Mouse (Mus musculus): Measurements from ENCODE around the gene Mcm3. TPM values are rescaled to one million over a fixed set of nuclear protein-coding genes. Genes with fewer than 3 reads are reported as not detected.

Mcm3 gene
- polyA plus RNA-seq, 2 experiments, result 92.3 to 125 TPM

DNA sequence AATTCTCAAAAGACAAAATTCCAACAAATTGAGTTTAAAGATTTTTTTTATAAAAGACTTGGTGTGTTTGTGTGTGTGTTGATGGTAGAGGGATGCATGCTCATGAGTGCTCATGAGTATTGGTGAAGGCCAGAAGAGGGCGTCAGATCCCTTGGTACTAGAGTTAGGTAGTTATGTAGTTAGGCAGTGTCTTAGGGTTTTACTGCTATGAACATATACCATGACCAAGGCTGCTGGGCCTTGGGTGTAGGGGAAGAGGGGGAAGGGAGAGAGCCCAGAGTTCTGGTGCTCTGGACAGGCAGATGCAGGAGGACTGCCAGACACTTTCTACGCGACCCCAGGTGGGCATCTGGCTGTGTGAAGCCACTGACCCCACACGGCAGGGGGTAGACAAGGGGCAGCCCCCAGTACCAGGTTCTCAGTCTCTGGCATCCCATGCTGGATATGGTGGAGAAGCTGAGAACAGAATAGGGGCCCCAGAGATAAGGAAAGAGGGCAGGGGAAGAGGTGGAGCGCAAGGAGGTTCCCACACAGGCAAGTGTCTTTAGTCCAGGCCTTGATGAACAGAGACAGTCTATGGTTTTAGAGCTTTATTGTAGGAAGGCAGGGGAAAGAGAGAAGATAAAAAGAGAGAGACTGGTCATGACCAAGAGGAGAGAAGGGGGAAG lies 12.5 kb upstream of the Mcm3 start:
- 68% methylated on average over 5 of the region's 5 CpGs for WGBS
- TF ChIP-seq POLR2A (IDR thresholded peaks at IDR 0.05; ENCODE audit: borderline replicate concordance, extremely low read depth, insufficient read depth, insufficient read length), result no peak
- H3K9ac ChIP-seq (ENCODE audit: low read depth, low read length, severe bottlenecking), result no peak overlapping the region
- H3K4me2 ChIP-seq (replicated peaks; ENCODE audit: low read depth, low read length, severe bottlenecking), result no peak overlapping the region
- no peaks in the 10 kb centered on the region for H3K9me3 ChIP-seq (ENCODE audit: control insufficient read depth, low read length)
- no peaks in the 10 kb centered on the region for H3K4me1 ChIP-seq (ENCODE audit: control insufficient read depth, insufficient read depth, low read length)
- no peaks in the 10 kb centered on the region for H3K27me3 ChIP-seq (ENCODE audit: control insufficient read depth, insufficient read depth, low read length)
- ATAC-seq (ENCODE audit: low FRiP score, low read depth) (no peak), DNase-seq (ENCODE audit: low spot score) (no peak)
- no peak overlapping the region for H3K4me3 ChIP-seq (replicated peaks; ENCODE audit: low read length)
- no peak overlapping the region for H3K27ac ChIP-seq (replicated peaks; ENCODE audit: low read depth, low read length)
- no peaks in the 10 kb centered on the region for H3K36me3 ChIP-seq (ENCODE audit: control insufficient read depth, insufficient read depth, low read length)

- Histone ChIP-seq H3K27me3 (ENCODE audit: control insufficient read depth, insufficient read depth, low read length) (no peaks in the 10 kb centered on the region), H3K36me3 (ENCODE audit: control insufficient read depth, insufficient read depth, low read length) (no peaks in the 10 kb centered on the region), H3K9ac (ENCODE audit: low read depth, low read length, severe bottlenecking) (no peak overlapping the region), H3K27ac (replicated peaks; ENCODE audit: low read depth, low read length) (no peak overlapping the region), H3K4me2 (replicated peaks; ENCODE audit: low read depth, low read length, severe bottlenecking) (no peak overlapping the region), H3K4me1 (ENCODE audit: control insufficient read depth, insufficient read depth, low read length) (no peaks in the 10 kb centered on the region), H3K9me3 (ENCODE audit: control insufficient read depth, low read length) (no peaks in the 10 kb centered on the region), H3K4me3 (replicated peaks; ENCODE audit: low read length) (no peak overlapping the region)
- no peak for DNase-seq (ENCODE audit: low spot score)
- 69% methylated on average over 1 of the region's 1 CpGs for WGBS
- no peak for TF ChIP-seq POLR2A (IDR thresholded peaks at IDR 0.05; ENCODE audit: borderline replicate concordance, extremely low read depth, insufficient read depth, insufficient read length)
- no peak for ATAC-seq (ENCODE audit: low FRiP score, low read depth)
Measured at GRCm38 (mm10) chr1:20830546-20830945, 10.4 kb upstream of the Mcm3 start.

GRCm38 (mm10) chr1:20828061-20828460 lies 7.9 kb upstream of the Mcm3 start:
- Histone ChIP-seq H3K9ac (ENCODE audit: low read depth, low read length, severe bottlenecking) (no peak overlapping the region), H3K36me3 (ENCODE audit: control insufficient read depth, insufficient read depth, low read length) (no peaks in the 10 kb centered on the region), H3K9me3 (ENCODE audit: control insufficient read depth, low read length) (no peaks in the 10 kb centered on the region), H3K4me1 (ENCODE audit: control insufficient read depth, insufficient read depth, low read length) (no peaks in the 10 kb centered on the region), H3K4me2 (replicated peaks; ENCODE audit: low read depth, low read length, severe bottlenecking) (no peak overlapping the region), H3K4me3 (replicated peaks; ENCODE audit: low read length) (no peak overlapping the region), H3K27ac (replicated peaks; ENCODE audit: low read depth, low read length) (no peak overlapping the region), H3K27me3 (ENCODE audit: control insufficient read depth, insufficient read depth, low read length) (no peaks in the 10 kb centered on the region)
- TF ChIP-seq POLR2A (IDR thresholded peaks at IDR 0.05; ENCODE audit: borderline replicate concordance, extremely low read depth, insufficient read depth, insufficient read length), result no peak
- WGBS, result 92% methylated on average over 2 of the region's 2 CpGs
- ATAC-seq (ENCODE audit: low FRiP score, low read depth) (no peak), DNase-seq (ENCODE audit: low spot score) (no peak)

GRCm38 (mm10) chr1:20825036-20825435 lies 4.9 kb upstream of the Mcm3 start:
- Histone ChIP-seq H3K9ac (ENCODE audit: low read depth, low read length, severe bottlenecking) (no peak overlapping the region), H3K36me3 (ENCODE audit: control insufficient read depth, insufficient read depth, low read length) (no peaks in the 10 kb centered on the region), H3K27me3 (ENCODE audit: control insufficient read depth, insufficient read depth, low read length) (no peaks in the 10 kb centered on the region), H3K4me2 (replicated peaks; ENCODE audit: low read depth, low read length, severe bottlenecking) (no peak overlapping the region), H3K4me1 (ENCODE audit: control insufficient read depth, insufficient read depth, low read length) (no peaks in the 10 kb centered on the region), H3K4me3 (replicated peaks; ENCODE audit: low read length) (no peak overlapping the region), H3K9me3 (ENCODE audit: control insufficient read depth, low read length) (no peaks in the 10 kb centered on the region), H3K27ac (replicated peaks; ENCODE audit: low read depth, low read length) (no peak overlapping the region)
- ATAC-seq (ENCODE audit: low FRiP score, low read depth) (no peak), DNase-seq (ENCODE audit: low spot score) (no peak)
- no peak for TF ChIP-seq POLR2A (IDR thresholded peaks at IDR 0.05; ENCODE audit: borderline replicate concordance, extremely low read depth, insufficient read depth, insufficient read length)

GRCm38 (mm10) chr1:20823906-20824305 lies 3.8 kb upstream of the Mcm3 start:
- 73% methylated on average over 2 of the region's 2 CpGs for WGBS
- Histone ChIP-seq H3K9ac (ENCODE audit: low read depth, low read length, severe bottlenecking) (no peak overlapping the region), H3K4me3 (replicated peaks; ENCODE audit: low read length) (no peak overlapping the region), H3K27me3 (ENCODE audit: control insufficient read depth, insufficient read depth, low read length) (no peaks in the 10 kb centered on the region), H3K9me3 (ENCODE audit: control insufficient read depth, low read length) (no peaks in the 10 kb centered on the region), H3K36me3 (ENCODE audit: control insufficient read depth, insufficient read depth, low read length) (no peaks in the 10 kb centered on the region), H3K4me2 (replicated peaks; ENCODE audit: low read depth, low read length, severe bottlenecking) (no peak overlapping the region), H3K4me1 (ENCODE audit: control insufficient read depth, insufficient read depth, low read length) (0 out of 2 replicates have a peak, but pooled peaks cover 3% of the 10 kb centered on the region), H3K27ac (replicated peaks; ENCODE audit: low read depth, low read length) (no peak overlapping the region)
- ATAC-seq (ENCODE audit: low FRiP score, low read depth) (no peak), DNase-seq (ENCODE audit: low spot score) (no peak)
- TF ChIP-seq POLR2A (IDR thresholded peaks at IDR 0.05; ENCODE audit: borderline replicate concordance, extremely low read depth, insufficient read depth, insufficient read length), result no peak
